Mouse (Mus musculus): ENCODE results near the gene Poldip2.

DNA sequence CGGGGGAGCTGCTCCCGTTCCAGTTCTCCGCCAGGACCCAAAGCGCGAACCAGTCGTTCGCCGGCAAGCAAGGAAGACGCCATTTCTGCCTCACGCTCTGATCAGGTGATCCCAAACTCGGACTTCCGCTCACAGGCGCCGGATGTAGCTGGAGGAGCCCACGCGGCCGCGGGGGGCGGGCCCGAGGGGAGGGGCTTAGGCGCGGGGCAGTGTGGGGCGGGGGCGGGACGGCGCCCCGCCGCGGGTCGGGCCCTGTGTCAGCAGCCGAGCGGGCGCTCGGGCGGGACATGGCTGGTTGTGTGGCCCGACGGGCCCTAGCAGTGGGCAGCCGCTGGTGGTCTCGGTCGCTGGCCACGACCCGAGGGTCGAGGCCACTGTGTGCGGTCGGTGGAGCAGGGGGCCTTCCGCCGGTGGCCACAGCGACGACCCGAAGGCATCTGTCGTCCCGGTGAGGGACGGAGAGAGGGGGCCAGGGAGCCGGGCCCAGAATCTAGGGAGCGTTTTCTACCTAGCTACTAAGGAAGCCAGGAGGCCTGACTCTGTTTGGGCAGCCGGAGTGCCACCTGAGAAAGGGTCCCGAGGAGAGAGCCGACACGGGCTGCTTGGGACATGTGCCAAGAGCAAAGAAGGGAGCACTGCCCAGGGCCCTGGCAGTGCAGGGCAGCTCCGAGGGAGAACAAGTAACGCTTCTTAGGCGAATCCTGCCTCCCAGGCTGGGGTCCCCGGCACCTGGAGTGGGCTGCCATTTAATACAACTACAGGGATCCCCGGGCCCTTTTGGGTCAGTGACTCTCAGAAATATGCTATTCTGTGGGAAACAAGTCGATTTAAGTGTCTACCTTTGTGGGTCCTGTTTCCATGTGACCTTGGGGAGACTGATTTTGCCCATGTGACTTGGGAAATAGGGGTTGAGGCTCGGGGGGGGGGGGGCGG, at the start of gene Poldip2, which contains the start of gene Tmem199:
- TF ChIP-seq POLR2A (IDR thresholded peaks at IDR 0.05; ENCODE audit: insufficient read depth, low read depth, low read length) (peak; percentile 92), CTCF (IDR thresholded peaks at IDR 0.05; ENCODE audit: insufficient read depth, low read depth, low read length) (no peak)

Data from olfactory bulb, adult 2 months (tissue).